Mouse (Mus musculus) c-Kit-negative CD71-positive TER-119-positive erythroid progenitor cells, embryonic 14.5 days (primary cell): ENCODE measurements around the gene Ddx18.

Experiments
- DNase-seq: peaks from one replicate; pipeline ENCODE4 v3.0.0-alpha.2; 2013; ENCODE audit warnings: low read depth, low spot score

Ddx18 gene

DNA sequence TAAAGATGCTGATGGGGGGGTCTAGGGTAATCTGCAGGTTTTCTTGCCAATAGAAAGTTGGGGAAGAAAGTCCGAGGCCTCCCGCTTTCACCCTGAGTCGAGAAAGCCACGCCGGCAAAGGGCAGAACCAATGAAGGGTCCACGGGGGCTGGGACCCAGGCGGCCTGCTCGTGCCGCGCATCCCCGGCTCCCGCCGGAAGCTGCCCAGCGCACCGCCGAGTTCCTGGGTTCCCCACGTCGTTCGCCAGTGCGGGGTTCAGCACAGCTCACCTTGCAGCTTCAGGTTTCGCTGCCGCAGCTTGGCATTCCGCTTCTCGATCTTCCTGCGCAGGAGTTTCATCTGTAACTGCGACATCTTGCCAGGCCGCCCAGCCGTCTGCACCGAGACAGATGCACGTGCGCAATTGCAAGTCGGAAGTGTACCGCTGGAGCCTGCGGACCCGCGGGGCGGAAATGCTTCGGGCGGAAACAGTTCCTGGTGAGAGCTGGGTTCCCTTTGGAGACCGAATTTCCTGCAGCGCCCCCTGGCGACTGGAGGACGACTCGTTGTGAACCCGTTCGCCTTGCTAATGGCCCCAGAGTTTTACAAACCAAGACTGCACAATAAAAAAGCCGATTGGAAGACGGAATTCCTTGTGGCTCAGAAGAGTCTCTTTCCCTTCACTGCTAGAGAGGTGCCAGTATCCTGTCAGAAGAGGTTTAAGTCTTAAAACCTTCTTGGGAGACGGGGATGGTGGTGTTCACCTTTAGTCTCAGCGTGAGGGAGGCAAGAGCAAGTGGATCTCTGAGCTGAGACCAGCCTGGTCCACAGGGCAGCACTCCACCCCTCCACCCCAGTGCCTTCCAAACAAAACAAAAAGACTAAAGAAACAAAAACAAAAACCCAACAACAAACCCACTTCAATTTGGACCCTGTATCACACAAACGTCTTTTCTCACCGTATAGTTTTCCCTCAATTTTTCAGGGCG, at the start of gene Ddx18:
TSS of gene Ddx18 (minus strand) at position 469 of the 969 bp plus-strand sequence.
- peak; percentile 77 for DNase-seq

DNA sequence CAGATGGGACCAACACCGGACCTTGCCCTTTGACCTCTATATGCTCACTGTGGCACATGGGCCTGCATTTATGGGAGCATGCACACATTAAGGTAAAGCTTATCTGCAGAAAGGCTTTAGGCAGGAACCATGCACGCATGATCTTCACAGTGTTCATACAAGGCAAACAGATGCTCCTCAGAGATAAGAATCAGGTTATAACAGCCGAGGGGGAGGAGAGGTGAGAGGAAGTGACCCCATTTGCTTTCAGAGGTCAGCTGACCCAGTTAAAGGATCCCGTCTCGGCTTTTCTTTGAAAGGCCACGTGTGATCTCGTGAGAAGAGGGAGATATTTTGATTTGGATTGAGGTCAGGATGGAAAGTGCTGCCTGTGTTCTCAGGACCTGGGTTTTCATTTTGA, 40.2 kb upstream of the Ddx18 start:
- no peak for DNase-seq

DNA sequence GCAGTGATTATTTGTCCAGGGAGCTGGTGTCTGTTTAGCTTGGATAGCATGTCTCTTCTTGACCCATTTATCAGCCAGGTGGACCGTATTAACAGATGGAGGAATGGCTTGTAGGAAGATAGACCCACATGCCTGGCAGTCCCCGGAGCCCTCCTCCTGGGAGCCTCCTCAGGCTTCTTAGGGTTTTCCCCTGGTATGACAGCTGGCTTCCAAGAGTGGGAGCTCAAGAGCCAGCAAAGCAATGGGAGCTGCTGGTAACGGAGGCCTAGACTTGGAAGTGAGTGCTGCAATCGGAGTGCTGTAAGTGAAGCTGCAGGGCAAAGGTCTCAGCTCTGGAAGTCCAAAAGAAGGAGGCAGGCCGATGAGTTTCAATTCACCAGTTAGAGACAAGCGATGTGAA, 37.3 kb upstream of the Ddx18 start:
- DNase-seq, result no peak

DNA sequence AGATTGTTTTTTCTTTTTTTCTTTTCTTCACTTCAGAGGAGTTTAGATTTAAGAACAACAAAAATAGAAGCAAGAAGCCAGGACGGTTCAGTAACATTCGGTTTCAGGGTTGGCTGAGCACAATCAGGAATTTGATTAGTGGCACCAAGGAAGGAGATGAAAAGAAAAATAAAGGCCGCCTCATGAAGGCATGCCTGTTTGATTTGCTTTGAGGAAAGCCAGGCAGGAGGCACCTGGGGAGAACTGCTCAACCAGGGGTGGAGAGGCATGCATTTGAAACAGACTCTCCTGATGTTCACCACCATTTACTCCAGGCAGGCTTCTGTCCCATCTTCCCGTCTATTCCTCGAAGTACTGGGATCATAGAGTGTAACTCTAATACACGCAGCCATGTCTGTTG, 34.1 kb upstream of the Ddx18 start:
- DNase-seq, result no peak

DNA sequence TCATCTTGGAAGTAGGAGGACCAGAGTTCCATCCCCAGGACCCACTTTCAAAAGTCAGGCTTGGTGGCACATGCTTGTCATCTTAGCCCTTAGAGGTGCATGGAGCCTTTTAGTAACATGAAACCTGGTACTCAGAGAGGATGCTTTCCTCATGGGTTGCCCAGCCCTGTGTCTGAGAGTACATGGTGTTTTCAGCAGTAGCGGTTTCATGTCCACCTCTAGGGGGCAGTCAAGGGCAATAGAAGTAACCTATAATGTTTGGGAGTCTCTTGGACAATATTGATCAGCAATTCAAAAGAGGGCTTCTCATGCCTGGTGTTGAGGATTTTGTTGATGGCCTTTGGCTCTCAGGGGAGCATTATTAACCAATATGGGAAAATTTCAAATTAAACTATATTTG, 33.3 kb upstream of the Ddx18 start:
- DNase-seq, result no peak

DNA sequence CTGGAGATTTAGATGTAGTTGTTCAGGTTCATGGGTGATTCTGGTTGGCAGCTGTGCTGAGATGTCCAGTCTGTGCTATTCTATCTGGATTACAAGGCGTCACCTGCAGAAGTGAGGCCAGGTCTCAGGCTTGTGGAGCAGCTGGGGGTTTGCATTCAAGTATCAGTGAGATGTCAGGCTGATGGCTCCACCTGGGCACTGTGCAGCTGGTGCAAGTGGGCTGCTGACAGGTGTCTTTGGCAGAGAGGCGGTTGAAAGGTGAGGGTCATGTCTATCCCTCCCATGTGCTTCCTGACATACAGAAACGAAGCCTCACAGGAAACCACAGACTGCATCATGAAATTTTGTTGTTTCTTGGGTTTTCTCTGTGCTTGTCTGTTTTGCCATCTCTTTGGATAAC, 30.6 kb upstream of the Ddx18 start:
- no peak for DNase-seq

DNA sequence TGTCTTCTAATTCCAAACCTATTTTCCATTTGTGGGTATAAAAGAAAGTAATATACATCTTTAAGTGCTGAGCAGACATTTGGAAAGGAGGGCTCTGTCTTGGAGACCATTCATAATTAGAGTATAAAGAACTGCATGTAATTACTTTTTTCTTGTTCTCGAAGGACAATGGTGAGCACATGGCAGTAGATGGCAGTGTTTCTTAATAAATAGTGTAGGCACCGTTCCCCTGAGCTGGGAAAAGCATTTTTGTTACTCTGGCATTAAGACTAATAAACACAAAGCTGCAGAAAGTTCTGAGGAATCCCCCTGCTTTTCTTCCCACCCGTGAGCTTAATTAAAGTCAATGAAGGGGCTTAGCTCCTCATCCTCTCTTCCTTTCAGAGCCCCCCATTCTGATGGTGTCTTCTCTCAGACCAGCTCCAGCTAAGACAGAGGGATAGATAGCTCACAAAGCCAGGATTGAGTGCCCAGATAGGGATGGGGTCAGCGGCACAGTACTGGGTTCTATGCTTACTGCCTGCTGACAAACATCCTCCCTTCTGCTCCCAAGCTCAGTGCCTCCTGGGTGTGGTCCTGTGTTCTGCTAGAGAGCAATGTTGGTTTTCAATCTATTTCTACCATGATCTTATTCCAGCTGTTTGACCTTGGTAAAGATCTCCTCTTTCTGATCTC, 29.3 kb upstream of the Ddx18 start:
- DNase-seq, result no peak

DNA sequence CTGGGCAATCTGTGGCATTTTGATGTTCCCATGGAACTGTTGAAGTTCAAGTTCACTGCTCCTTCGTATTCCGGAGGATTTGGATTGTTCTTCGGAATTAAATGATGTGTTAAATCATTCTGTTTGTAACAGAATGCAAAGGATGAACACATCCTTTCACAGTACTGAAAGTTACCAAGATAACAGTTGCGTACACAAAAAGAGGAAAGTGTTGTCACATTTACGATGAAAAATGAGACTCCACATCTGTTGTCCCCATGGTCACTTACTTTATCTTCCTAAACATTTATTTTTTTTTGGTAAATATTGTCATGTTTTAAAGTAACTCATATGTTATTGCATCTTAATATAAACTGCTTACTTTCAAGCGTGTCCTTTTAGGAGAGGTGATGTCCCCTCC, 17.0 kb upstream of the Ddx18 start:
- no peak for DNase-seq

DNA sequence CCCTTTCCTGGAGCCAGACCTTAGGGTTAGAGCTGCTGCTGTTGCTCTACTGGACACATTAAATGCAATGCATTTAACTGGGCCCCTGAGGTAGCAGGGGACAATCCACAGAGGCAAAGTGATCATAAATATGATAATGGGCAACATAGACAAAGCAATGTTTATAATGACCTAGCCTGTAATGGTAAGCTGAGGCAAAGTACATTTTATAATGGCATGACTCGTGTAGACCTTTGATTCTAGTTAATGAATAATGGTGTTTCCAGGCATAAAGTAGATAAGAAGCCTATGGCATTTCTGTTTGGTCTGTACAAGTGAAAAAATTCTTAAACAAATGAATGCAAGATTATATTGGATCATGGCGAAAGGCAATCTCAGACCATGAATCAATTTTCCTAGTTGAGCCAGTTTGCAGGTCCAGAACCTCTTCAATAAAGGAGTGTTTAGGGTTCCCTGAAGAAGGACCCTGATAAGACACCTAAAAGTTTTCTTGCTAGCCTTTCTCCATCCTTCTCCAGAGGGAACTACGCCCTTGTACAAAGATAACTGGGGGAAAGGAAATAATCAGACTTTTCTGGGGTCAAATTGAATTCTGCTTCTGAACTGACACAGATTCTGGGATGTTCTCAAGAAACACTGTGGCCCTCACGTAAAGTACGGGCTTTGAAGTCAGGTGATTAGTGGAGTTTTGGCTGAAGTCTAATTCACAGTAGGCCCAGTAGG, 13.5 kb upstream of the Ddx18 start:
- DNase-seq, result no peak

DNA sequence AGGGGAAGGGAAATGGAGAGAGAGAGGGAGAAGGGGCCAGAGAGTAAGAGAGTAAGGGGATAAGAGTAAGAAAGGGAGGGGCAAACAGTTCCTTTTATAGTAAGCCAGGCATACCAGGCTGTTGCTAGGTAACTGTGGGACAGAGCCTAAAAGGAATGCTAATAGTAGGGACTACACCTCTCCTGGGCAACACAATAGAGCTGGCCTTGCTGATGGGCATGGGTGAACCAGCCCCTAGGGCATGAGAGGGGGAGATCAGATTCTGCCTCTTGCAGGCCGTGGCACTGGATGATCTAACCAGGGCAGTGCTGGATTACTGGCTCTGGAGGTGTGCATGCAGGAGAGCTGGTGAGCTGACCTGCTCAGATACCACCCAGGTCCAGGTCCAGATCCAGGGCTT, 9.7 kb upstream of the Ddx18 start:
- DNase-seq, result no peak

DNA sequence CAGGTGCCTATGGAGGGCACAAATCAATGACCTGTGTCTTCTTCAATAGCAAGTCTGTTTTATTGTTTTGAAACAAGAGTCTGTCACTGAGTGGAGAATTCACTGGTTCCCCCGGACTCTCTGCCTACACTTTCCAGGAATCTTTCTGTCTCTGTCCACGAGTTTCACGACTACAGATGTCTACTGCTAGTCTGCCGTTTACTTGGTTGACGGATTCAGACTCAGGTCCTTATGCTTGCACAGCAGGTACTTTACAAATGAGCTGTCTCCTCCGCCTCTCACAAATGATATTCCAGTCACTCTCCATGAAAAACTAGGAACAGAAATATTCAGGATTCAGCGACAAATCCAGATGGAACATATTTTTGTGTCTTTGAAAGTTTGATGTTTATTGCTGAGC, 2.7 kb upstream of the Ddx18 start:
- DNase-seq, result no peak

DNA sequence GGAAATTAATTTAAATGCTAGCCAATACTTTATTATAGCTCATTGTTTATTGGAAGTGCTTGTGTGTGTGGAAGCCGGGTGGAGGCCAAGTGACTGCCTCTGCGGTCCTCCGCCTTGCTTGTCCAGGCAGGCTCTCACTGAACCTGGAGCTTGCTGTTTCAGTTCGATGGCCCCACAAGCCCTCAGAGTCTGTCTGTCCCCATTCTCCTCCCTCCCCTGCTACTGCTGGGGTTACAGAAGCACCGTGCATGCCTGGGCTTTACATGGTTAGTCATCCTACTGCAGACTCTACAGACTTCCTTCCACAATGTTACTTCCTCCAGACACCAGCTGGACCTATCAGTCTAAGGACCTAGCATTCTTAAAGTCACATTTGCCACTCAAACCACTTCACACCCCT, 9.9 kb downstream of the Ddx18 start:
- no peak for DNase-seq

DNA sequence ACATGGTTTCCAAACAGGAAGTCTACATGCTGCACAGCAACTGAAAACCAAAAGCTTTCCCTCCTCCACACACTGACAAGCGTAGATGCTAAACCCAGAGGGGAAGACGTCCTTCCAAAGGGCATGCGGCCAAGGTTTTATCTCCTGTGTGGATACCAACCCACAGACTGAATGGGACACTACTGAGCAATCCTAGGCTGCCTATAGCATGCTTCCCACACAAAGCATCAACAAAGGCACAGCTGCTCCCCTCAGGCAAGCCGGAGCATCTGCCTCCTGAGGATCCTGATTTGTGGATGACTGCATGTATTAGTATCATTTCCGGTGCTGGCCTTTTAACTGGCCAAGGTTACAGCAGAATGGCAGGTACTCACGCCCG, 16.3 kb downstream of the Ddx18 start:
- DNase-seq, result no peak

DNA sequence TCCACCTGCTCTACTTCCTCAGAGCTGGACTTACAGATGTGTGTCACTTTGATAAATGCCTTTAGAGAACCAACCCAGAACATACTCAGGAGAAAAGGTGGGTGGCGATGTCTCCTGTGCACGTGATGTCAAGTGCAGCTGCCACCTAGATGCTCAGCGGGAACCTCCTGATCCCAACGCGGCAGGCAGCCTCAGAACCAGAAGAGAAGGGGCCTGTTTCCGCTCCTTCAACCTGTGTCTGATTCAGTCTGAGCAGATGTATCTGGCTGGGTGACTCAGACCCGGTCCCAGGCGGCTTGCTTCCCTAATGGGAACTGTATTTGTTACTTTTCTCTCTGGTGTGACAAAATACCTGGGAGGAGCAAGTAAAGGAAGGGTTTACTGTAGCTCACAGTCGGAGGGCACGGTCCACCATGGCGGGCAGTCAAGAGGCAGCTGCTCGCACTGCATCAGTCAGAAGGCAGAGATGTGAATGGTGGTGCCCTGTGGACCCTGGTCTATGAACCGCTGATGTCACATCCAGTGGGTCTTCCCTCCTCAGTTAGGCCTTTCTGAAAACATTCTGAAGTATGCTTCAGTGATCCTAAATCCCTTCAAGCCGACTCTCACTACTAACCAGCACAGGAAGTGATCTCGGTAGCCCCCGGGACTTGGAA, 16.9 kb downstream of the Ddx18 start:
- DNase-seq, result no peak

DNA sequence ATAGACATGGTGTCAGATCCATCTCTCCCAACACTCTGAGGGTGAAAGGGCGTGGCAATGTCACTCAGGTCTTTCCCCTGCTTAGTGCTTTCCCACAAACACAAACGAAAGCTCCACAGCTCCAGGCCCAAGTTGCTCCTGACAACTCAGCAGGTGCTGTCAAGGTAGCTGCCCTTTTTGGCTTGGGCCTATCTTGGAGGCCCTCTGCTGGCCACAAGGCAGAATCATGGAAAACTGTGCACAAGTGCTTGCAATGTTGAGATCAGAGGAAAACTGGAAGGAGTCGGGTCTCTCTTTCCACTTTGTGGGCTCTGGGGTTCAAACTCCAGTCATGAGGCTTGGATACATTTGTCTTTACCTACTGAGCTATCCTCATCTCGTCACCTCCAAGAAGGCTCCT, 18.3 kb downstream of the Ddx18 start:
- DNase-seq, result no peak

DNA sequence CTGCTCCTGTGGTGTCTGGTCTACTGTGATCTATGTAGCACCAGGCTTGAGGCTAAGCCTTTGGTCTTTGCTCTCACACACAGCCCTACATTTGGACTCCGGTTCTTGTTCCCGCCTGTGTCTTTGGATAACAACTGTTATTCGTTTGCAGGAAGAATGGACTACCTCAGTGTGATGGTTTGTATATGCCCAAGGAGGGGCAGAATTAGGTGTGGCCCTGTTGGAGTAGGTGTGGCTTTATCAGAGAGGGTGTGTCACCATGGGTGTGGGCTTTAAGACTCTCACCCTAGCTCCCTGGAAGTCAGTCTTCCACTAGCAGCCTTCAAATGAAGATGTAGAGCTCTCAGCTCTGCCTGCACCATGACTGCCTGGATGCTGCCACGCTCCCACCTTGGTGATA, 19.1 kb downstream of the Ddx18 start:
- DNase-seq, result no peak

DNA sequence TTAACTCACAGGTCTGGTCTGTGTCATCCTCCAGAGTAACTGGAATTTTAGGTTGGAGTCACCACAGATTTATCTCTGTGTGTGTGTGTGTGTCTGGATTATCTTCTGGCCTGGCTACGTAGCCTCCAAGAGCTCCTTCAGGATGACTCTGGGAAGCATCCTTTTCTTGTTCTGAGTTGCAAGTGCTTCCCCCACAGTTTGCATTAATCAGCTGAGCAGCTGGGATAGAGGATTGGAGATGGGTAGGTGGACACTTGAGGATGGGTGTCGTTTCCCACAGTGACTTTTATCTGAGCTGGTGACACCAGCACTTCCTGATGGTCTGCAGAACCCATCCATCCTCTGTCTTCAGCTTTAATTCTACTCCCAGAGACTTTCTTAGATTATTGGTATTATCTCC, 20.9 kb downstream of the Ddx18 start:
- no peak for DNase-seq

DNA sequence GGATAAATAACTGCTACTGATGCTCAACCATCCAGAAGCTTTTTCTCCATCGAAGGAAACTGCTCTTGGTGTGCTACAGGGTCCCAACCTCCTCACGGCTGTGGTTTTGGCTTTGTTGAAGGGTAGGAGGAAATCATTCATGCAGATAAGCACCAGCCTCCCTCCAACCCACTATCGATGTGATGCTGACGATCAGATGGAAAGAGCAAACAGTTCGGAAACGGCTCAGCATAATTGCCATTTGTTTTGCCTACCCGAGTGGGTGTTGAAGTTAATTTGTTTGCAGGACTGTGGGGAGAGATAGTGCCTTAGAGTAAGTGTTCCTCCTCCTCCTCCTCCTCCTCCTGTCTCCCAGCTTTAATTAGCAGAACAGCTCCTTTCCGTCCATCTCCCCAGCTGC, 27.4 kb downstream of the Ddx18 start:
- DNase-seq, result no peak

DNA sequence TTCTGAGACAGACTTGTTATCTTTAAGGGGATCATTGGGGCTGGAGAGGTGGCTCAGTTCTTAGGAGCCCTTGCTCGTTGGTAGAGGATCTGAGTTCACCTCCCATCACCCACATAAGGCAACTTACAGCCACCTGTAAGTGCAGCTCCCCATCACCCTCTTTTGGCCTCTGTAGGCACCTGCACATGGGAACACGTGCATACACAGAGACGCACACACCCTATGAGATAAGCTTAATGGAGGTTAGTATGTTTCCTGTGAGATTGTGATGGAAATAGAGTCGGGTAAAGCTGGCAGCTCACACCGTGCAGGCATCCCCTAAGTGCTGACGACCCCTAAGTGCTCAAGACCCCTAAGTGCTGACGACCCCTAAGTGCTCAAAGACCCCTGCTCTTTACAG, 36.4 kb downstream of the Ddx18 start:
- DNase-seq, result no peak

DNA sequence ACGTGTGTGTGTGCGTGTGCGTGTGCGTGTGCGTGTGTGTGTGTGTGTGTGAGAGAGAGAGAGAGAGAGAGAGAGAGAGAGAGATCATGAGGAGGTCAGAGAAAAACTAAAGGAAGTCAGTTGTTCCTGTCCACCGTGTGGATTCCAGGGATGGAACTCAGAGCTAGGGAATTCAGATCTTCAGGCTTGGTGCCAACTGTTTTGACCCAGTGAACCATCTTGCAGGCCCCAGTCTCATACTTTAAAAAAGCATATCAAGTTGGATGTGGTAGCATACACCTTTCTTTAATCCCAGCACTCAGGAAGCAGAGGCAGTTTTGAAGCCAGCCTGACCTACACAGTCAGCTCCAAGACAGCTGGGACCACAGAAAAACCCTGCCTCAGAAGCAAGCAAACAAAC, 38.5 kb downstream of the Ddx18 start:
- no peak for DNase-seq

DNA sequence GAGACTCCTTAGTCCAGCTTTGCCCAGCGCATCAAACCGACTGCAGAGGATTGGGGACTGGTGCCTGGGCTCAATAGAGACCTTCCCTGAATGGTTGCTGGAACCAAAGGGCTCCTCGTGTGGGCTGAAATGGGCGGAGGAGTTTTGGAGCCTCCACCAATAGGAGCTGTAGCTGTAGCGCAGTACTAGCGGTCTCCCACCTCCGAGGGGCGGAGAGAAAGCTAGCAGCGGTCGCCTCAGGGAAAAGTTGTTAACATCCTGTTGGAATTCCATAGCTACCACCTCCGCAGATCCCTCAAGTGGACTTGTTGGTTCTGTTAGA, 39.4 kb downstream of the Ddx18 start, which contains the start of gene Htr5b:
TSS of gene Htr5b (minus strand) at position 67 of the 322 bp plus-strand sequence.
- DNase-seq, result no peak
